ENCODE assay signal across 9 mouse cellular contexts in genomic region chr17:31079078-31079840, GRCm38 (mm10). TPM values are rescaled to one million over a fixed set of nuclear protein-coding genes. Genes with fewer than 3 reads are reported as not detected.
DNase-seq lines count a peak whose midpoint lies in the region; ATAC-seq and TF ChIP-seq lines count a peak whose summit lies in the region.
"Had no signal": no experiment of that assay in that cellular context is flagged by ENCODE, and none has a peak within 500 bp of the region (broad histone marks: within the 10 kb centered on the region; RNA-seq: fewer than 3 reads in every experiment).

No protein-coding gene starts in this region.

- no peak for DNase-seq in gastrocnemius, adult 2 months
- DNase-seq in gastrocnemius, adult 18-20 months (ENCODE audit: low spot score): no peak
- peak; percentile 42 for DNase-seq in heart, postnatal 4 days
- DNase-seq in limb, embryonic 14.5 days (ENCODE audit: low spot score): no peak
- no peak for DNase-seq in gastrocnemius, postnatal 10 days
- no peak for DNase-seq in spleen, postnatal 10 days (ENCODE audit: low spot score in 2 of 2)
- DNase-seq in thymus, postnatal 0 days (ENCODE audit: low spot score): no peak

- no peak overlapping the region for H3K4me2 ChIP-seq in limb, embryonic 14.5 days (replicated peaks; ENCODE audit: low read depth, low read length, severe bottlenecking)
- no peak overlapping the region for H3K4me2 ChIP-seq in midbrain, embryonic 15.5 days

- 58% methylated on average over 12 of the region's 12 CpGs for WGBS in limb, embryonic 14.5 days
- 60% methylated on average over 12 of the region's 12 CpGs for WGBS in midbrain, embryonic 15.5 days

- H3K27me3 ChIP-seq in limb, embryonic 14.5 days (ENCODE audit: control insufficient read depth, insufficient read depth, low read length): no peaks in the 10 kb centered on the region
- no peaks in the 10 kb centered on the region for H3K27me3 ChIP-seq in midbrain, embryonic 15.5 days (replicated peaks)

- TF ChIP-seq POLR2A in limb, embryonic 14.5 days (IDR thresholded peaks at IDR 0.05; ENCODE audit: borderline replicate concordance, extremely low read depth, insufficient read depth, insufficient read length): no peak

- peak overlapping the region; percentile 70 for H3K27ac ChIP-seq in gastrocnemius, adult 2 months
- no peak overlapping the region; the same call in 1 of the 2 replicates for H3K27ac ChIP-seq in limb, embryonic 14.5 days (replicated peaks; ENCODE audit: low read depth, low read length)
- H3K27ac ChIP-seq in midbrain, embryonic 15.5 days: peak overlapping the region; percentile 31; the same call in 1 of the 2 replicates

- ATAC-seq in limb, embryonic 14.5 days (ENCODE audit: low FRiP score, low read depth): no peak
- ATAC-seq in midbrain, embryonic 15.5 days (replicated peaks): 0 out of 2 replicates have a peak, but pooled peaks have one; percentile 19

- H3K9me3 ChIP-seq in limb, embryonic 14.5 days (ENCODE audit: control insufficient read depth, low read length): no peaks in the 10 kb centered on the region
- no peaks in the 10 kb centered on the region for H3K9me3 ChIP-seq in midbrain, embryonic 15.5 days

- intact Hi-C loops in gastrocnemius, adult 2 months (cut with DNase I): no loop called here

- 0 out of 2 replicates have a peak overlapping the region, but pooled peaks have one; percentile 17 for H3K9ac ChIP-seq in limb, embryonic 14.5 days (ENCODE audit: low read depth, low read length, severe bottlenecking)
- no peak overlapping the region for H3K9ac ChIP-seq in midbrain, embryonic 15.5 days

- no peak for TF ChIP-seq CTCF in gastrocnemius, adult 2 months (IDR thresholded peaks at IDR 0.05)

- peaks cover 11% of the 10 kb centered on the region; the same call in 1 of the 2 replicates for H3K4me1 ChIP-seq in limb, embryonic 14.5 days (ENCODE audit: control insufficient read depth, insufficient read depth, low read length)
- H3K4me1 ChIP-seq in midbrain, embryonic 15.5 days: peaks cover 26% of the 10 kb centered on the region

- H3K36me3 ChIP-seq in limb, embryonic 14.5 days (ENCODE audit: control insufficient read depth, insufficient read depth, low read length): no peaks in the 10 kb centered on the region
- H3K36me3 ChIP-seq in midbrain, embryonic 15.5 days (replicated peaks): no peaks in the 10 kb centered on the region

- no peak overlapping the region for H3K4me3 ChIP-seq in gastrocnemius, adult 2 months
- no peak overlapping the region for H3K4me3 ChIP-seq in limb, embryonic 14.5 days (replicated peaks; ENCODE audit: low read length)
- no peak overlapping the region for H3K4me3 ChIP-seq in midbrain, embryonic 15.5 days

RNA-seq across cellular contexts. Expression of gene Abcg1, which starts 21.8 kb away (rescaled TPM):
- total RNA-seq in gastrocnemius, adult 2 months (2021): 1 to 10 TPM in 1 of 2 experiments, under 1 TPM in 1; 0.89 to 2.5 TPM
- total RNA-seq in gastrocnemius, adult 18-20 months (2021): 1 to 10 TPM; 1.6 to 1.7 TPM
- 1 to 10 TPM; 5.3 to 7.8 TPM for total RNA-seq in heart, postnatal 4 days (2021)
- polyA plus RNA-seq in limb, embryonic 14.5 days (2012; rRNA removed): 3.2 and 3.4 TPM in 2 replicates
- polyA plus RNA-seq in limb, embryonic 14.5 days (2014; fragmentation: Nextera tagmentation; extraction: Ambion mirVana): 6.8 and 7.5 TPM in 2 replicates
- polyA plus RNA-seq in midbrain, embryonic 15.5 days (2015; fragmentation: Nextera tagmentation; extraction: Ambion mirVana): 22.6 and 23.8 TPM in 2 replicates
- 1 to 10 TPM; 4.0 to 4.8 TPM for total RNA-seq in gastrocnemius, postnatal 10 days (2021)
- polyA plus RNA-seq in thymus, postnatal 0 days (2015; fragmentation: Nextera tagmentation; extraction: Ambion mirVana): 36.7 and 49.0 TPM in 2 replicates

RNA-seq across cellular contexts. Expression of gene Tff3, which starts 50.2 kb away (rescaled TPM):
- total RNA-seq in gastrocnemius, adult 2 months (2021): not detected
- not detected for total RNA-seq in gastrocnemius, adult 18-20 months (2021)
- not detected for total RNA-seq in heart, postnatal 4 days (2021)
- 0.33 and 0.99 TPM in 2 replicates for polyA plus RNA-seq in limb, embryonic 14.5 days (2012; rRNA removed)
- polyA plus RNA-seq in limb, embryonic 14.5 days (2014; fragmentation: Nextera tagmentation; extraction: Ambion mirVana): not detected in 2 replicates
- polyA plus RNA-seq in midbrain, embryonic 15.5 days (2015; fragmentation: Nextera tagmentation; extraction: Ambion mirVana): 0.40 and 1.4 TPM in 2 replicates
- total RNA-seq in gastrocnemius, postnatal 10 days (2021): not detected
- polyA plus RNA-seq in thymus, postnatal 0 days (2015; fragmentation: Nextera tagmentation; extraction: Ambion mirVana): 7.1 and 8.7 TPM in 2 replicates
- polyA plus RNA-seq: C2C12 had no signal
